Mouse (Mus musculus): Measurements from ENCODE around the gene Shisa8. TPM values are rescaled to one million over a fixed set of nuclear protein-coding genes. Genes with fewer than 3 reads are reported as not detected.
"Not testable (repeated sequence)": the region's sequence is repeated elsewhere in the genome, so short reads cannot be mapped to it uniquely, and the experiment has no call there.

Shisa8 gene
- polyA plus RNA-seq (2011; ENCODE audit: insufficient read length, low read depth, missing spikeins) = not detected in 2 replicates

DNA sequence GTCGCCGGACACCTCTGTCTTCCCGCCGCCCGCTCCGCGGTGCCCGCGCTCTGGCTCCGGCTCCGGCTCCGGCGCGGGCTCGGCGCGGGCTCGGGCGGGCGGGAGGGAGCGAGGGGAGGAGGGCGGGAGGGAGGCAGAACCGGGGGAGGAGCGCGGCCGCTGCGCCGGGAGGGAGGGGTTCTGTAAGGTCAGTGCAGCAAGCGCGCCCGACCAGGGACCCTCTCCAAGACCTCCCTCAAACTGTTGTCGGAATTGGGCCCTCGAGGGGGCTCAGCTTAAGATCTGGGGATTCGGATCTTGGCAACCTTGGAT, at the start of gene Shisa8:
Shisa8 (minus strand) TSS at position 64 of the 312 bp plus-strand sequence.
- TF ChIP-seq POLR2A (IDR thresholded peaks at IDR 0.05; ENCODE audit: low read depth, low read length) (no peak), CTCF (IDR thresholded peaks at IDR 0.05; ENCODE audit: borderline replicate concordance, insufficient read depth, low read length) (no peak)
- Histone ChIP-seq H3K4me1 (ENCODE audit: control insufficient read depth, insufficient read depth, low read length) (peaks cover 6% of the 10 kb centered on the region), H3K27ac (ENCODE audit: insufficient read depth, low read length) (no peak within 1 kb of the TSS), H3K4me3 (ENCODE audit: insufficient read depth, low read length) (peak within 1 kb of the TSS; percentile 20)

DNA sequence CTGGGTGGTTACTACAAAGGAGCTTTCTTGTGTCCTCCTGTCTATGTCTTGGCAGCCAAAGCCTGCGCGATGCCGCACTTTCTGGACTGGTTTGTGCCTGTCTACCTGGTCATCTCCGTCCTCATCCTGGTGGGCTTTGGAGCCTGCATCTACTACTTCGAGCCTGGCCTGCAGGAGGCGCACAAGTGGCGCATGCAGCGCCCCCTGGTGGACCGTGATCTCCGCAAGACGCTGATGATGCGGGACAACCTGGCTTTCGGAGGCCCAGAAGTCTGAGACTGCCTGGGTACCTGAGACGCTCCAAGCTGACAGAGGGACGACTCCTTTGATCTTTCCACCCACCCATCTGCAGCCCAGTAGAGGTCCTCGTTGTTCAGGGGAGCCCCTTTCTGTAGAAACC, 46.9 kb upstream of the Shisa8 start:
- no peaks in the 10 kb centered on the region for H3K4me1 ChIP-seq (ENCODE audit: control insufficient read depth, insufficient read depth, low read length)
- no peak overlapping the region for H3K27ac ChIP-seq (ENCODE audit: insufficient read depth, low read length)
- TF ChIP-seq POLR2A (IDR thresholded peaks at IDR 0.05; ENCODE audit: low read depth, low read length) (no peak), CTCF (IDR thresholded peaks at IDR 0.05; ENCODE audit: borderline replicate concordance, insufficient read depth, low read length) (peak; percentile 97)
- H3K4me3 ChIP-seq (ENCODE audit: insufficient read depth, low read length) = no peak overlapping the region

- H3K4me3 ChIP-seq (ENCODE audit: insufficient read depth, low read length) = no peak overlapping the region
- no peak for TF ChIP-seq CTCF (IDR thresholded peaks at IDR 0.05; ENCODE audit: borderline replicate concordance, insufficient read depth, low read length)
- no peak for TF ChIP-seq POLR2A (IDR thresholded peaks at IDR 0.05; ENCODE audit: low read depth, low read length)
- no peaks in the 10 kb centered on the region for H3K4me1 ChIP-seq (ENCODE audit: control insufficient read depth, insufficient read depth, low read length)
- no peak overlapping the region for H3K27ac ChIP-seq (ENCODE audit: insufficient read depth, low read length)
These were observed 43.3 kb upstream of the Shisa8 start for GRCm38 (mm10) chr15:82255944-82256383.

DNA sequence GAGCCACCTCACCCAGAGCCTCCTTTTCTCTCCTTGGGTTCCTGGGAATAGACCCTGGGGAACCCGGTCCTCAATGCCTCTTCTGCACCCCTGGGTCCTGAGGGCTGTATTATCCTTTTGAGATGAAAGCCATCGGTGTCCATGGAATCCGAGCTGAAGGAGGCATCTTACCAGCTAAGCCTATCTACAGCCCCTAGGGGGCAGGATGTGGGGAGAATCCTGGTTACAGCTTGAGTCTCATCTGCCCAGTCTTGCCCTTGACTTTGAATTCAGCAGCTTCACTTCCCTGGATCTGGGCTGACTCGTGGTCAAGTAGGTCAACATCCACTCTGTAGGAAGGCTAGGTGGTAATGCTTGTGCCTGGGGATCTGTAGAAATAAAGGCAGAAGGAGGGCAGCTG, 42.6 kb upstream of the Shisa8 start:
- no peak overlapping the region for H3K27ac ChIP-seq (ENCODE audit: insufficient read depth, low read length)
- H3K4me1 ChIP-seq (ENCODE audit: control insufficient read depth, insufficient read depth, low read length) = no peaks in the 10 kb centered on the region
- TF ChIP-seq POLR2A (IDR thresholded peaks at IDR 0.05; ENCODE audit: low read depth, low read length) = no peak
- TF ChIP-seq CTCF (IDR thresholded peaks at IDR 0.05; ENCODE audit: borderline replicate concordance, insufficient read depth, low read length) = no peak
- no peak overlapping the region for H3K4me3 ChIP-seq (ENCODE audit: insufficient read depth, low read length)

- Histone ChIP-seq H3K27ac (ENCODE audit: insufficient read depth, low read length) (no peak within 1 kb of the TSS), H3K4me3 (ENCODE audit: insufficient read depth, low read length) (no peak within 1 kb of the TSS), H3K4me1 (ENCODE audit: control insufficient read depth, insufficient read depth, low read length) (no peaks in the 10 kb centered on the region; the same call in 1 of the 2 replicates)
- TF ChIP-seq CTCF (IDR thresholded peaks at IDR 0.05; ENCODE audit: borderline replicate concordance, insufficient read depth, low read length) (no peak), POLR2A (IDR thresholded peaks at IDR 0.05; ENCODE audit: low read depth, low read length) (no peak)
These were observed 39.5 kb upstream of the Shisa8 start, which contains the start of gene 1500009C09Rik for GRCm38 (mm10) chr15:82252097-82252496. Gene 1500009C09Rik, plus strand, starts transcription at chr15:82252397.

- Histone ChIP-seq H3K4me1 (ENCODE audit: control insufficient read depth, insufficient read depth, low read length) (no peaks in the 10 kb centered on the region; the same call in 1 of the 2 replicates), H3K4me3 (ENCODE audit: insufficient read depth, low read length) (no peak overlapping the region), H3K27ac (ENCODE audit: insufficient read depth, low read length) (no peak overlapping the region)
- TF ChIP-seq CTCF (IDR thresholded peaks at IDR 0.05; ENCODE audit: borderline replicate concordance, insufficient read depth, low read length) (no peak), POLR2A (IDR thresholded peaks at IDR 0.05; ENCODE audit: low read depth, low read length) (no peak)
These were observed 39.0 kb upstream of the Shisa8 start for GRCm38 (mm10) chr15:82251579-82251978.

- H3K4me3 ChIP-seq (ENCODE audit: insufficient read depth, low read length) = no peak overlapping the region
These were observed 34.6 kb upstream of the Shisa8 start for GRCm38 (mm10) chr15:82247131-82247776.

DNA sequence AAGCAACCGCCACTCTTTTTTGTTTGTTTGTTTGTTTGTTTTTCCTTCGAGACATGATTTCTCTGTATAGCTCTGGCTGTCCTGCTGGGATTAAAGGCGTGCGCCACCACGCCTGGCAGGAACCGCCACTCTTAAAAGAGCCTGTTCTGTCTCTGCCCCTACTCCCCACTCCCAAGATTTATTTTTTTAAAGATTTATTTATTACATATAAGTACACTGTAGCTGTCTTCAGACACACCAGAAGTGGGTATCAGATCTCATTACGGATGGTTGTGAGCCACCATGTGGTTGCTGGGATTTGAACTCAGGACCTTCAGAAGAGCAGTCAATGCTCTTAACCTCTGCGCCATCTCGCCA, 32.2 kb upstream of the Shisa8 start:
- not testable (repeated sequence) for H3K27ac ChIP-seq (ENCODE audit: insufficient read depth, low read length); H3K4me1 ChIP-seq (ENCODE audit: control insufficient read depth, insufficient read depth, low read length)
- H3K4me3 ChIP-seq (ENCODE audit: insufficient read depth, low read length) = peak overlapping the region; percentile 57

More at GRCm38 (mm10) chr15:82247131-82247776, 34.6 kb upstream of the Shisa8 start:
- no peak for TF ChIP-seq CTCF (IDR thresholded peaks at IDR 0.05; ENCODE audit: borderline replicate concordance, insufficient read depth, low read length)
- TF ChIP-seq POLR2A (IDR thresholded peaks at IDR 0.05; ENCODE audit: low read depth, low read length) = no peak
- no peak overlapping the region for H3K27ac ChIP-seq (ENCODE audit: insufficient read depth, low read length)
- no peaks in the 10 kb centered on the region; the same call in 1 of the 2 replicates for H3K4me1 ChIP-seq (ENCODE audit: control insufficient read depth, insufficient read depth, low read length)

DNA sequence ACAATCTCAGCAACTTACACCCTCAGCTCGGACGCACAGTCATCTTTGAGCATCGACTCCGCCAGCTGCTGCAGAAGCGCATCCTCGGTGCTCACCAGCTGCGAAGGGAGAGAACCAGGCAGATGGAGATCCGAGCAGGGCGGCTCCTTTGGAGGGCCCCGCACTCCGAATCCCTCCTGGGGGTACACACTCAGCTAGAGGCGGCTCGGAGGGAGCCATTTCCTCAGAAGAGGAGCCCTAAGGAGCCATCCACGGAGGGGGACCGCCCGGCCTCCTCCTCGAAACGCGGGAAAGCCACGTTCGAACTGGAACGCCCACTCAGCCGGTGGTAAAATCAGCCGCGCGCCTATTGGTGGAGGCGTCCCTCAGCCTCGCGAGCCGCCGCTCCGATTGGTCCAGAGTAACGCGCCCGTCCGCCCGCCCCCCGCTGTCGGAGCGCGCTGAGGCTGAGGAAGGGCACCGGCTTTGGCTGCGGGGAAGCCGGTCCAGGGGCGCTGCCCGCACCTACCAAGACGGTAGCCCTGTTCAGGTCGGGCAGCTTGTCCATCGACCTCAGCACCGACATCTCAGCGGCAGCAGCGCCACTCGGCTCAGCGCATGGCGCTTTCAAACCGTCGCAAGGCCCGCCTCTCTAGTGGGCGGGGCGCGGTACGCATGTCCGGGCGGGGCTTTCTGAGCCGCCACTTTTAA, 31.6 kb upstream of the Shisa8 start, which contains the start of gene Cenpm:
Cenpm (minus strand) TSS at position 634 of the 690 bp plus-strand sequence.
- no peaks in the 10 kb centered on the region; the same call in 1 of the 2 replicates for H3K4me1 ChIP-seq (ENCODE audit: control insufficient read depth, insufficient read depth, low read length)
- H3K27ac ChIP-seq (ENCODE audit: insufficient read depth, low read length) = no peak within 1 kb of the TSS; the same call in 1 of the 2 replicates
- TF ChIP-seq POLR2A (IDR thresholded peaks at IDR 0.05; ENCODE audit: low read depth, low read length) = peak; percentile 19; the same call in 1 of the 2 replicates
- no peak for TF ChIP-seq CTCF (IDR thresholded peaks at IDR 0.05; ENCODE audit: borderline replicate concordance, insufficient read depth, low read length)
- H3K4me3 ChIP-seq (ENCODE audit: insufficient read depth, low read length) = peak within 1 kb of the TSS; percentile 67

GRCm38 (mm10) chr15:82243742-82244114, 31.1 kb upstream of the Shisa8 start:
- TF ChIP-seq POLR2A (IDR thresholded peaks at IDR 0.05; ENCODE audit: low read depth, low read length) (no peak), CTCF (IDR thresholded peaks at IDR 0.05; ENCODE audit: borderline replicate concordance, insufficient read depth, low read length) (no peak)
- Histone ChIP-seq H3K4me3 (ENCODE audit: insufficient read depth, low read length) (peak overlapping the region; percentile 67), H3K27ac (ENCODE audit: insufficient read depth, low read length) (no peak overlapping the region), H3K4me1 (ENCODE audit: control insufficient read depth, insufficient read depth, low read length) (no peaks in the 10 kb centered on the region; the same call in 1 of the 2 replicates)
